Mouse (Mus musculus) limb, embryonic 11.5 days (tissue): ENCODE measurements around the gene Prrg4. TPM values are rescaled to one million over a fixed set of nuclear protein-coding genes. Genes with fewer than 3 reads are reported as not detected.
"Not testable (repeated sequence)": the region's sequence is repeated elsewhere in the genome, so short reads cannot be mapped to it uniquely, and the experiment has no call there.

Source experiments
- ATAC-seq: fragments of 200-750 bp; cut with Nextera tagmentation; 2 replicates; pipeline ENCODE4 v1.8.0; 2017; ENCODE audit warnings: low read depth; ENCODE audit not compliant: insufficient number of reproducible peaks, low FRiP score, low TSS enrichment
- DNase-seq: peaks from one replicate; pipeline ENCODE4 v3.0.0-alpha.2; 2015; ENCODE audit warnings: low spot score
- H3K27ac ChIP-seq: fragments of 300-500 bp; sonication (generic); replicated peaks from 2 replicates; pipeline ENCODE4 v1.5.1; 2014; ENCODE audit warnings: low read depth, mild to moderate bottlenecking, low read length
- H3K27me3 ChIP-seq: fragments of 300-500 bp; sonication (generic); 2 replicates; pipeline ENCODE4 v1.6.1; 2014; ENCODE audit warnings: mild to moderate bottlenecking, low read length, mixed read lengths; ENCODE audit not compliant: control insufficient read depth, insufficient read depth
- H3K36me3 ChIP-seq: fragments of 300-500 bp; sonication (generic); 2 replicates; pipeline ENCODE4 v1.6.1; 2014; ENCODE audit warnings: mild to moderate bottlenecking, low read length, moderate library complexity, mixed read lengths; ENCODE audit not compliant: control insufficient read depth, insufficient read depth
- H3K4me1 ChIP-seq: fragments of 300-500 bp; sonication (generic); 2 replicates; pipeline ENCODE4 v1.6.1; 2014; ENCODE audit warnings: low read length, mixed read lengths; ENCODE audit not compliant: control insufficient read depth, insufficient read depth
- H3K4me2 ChIP-seq: fragments of 300-500 bp; sonication (generic); 2 replicates; pipeline ENCODE4 v1.6.1; 2014; ENCODE audit warnings: low read depth, mild to moderate bottlenecking, moderate library complexity; ENCODE audit not compliant: severe bottlenecking
- H3K4me3 ChIP-seq: fragments of 300-500 bp; sonication (generic); 2 replicates; pipeline ENCODE4 v1.5.1; 2014; ENCODE audit warnings: low read depth, low read length
- H3K9ac ChIP-seq: fragments of 300-500 bp; sonication (generic); 2 replicates; pipeline ENCODE4 v1.6.1; 2014; ENCODE audit warnings: mild to moderate bottlenecking, low read length
- H3K9me3 ChIP-seq: fragments of 300-500 bp; sonication (generic); 2 replicates; pipeline ENCODE4 v1.6.1; 2016; ENCODE audit warnings: low read length; ENCODE audit not compliant: control insufficient read depth
- WGBS: fragments of 180-500 bp; shearing (Covaris S2); extraction: QIAGEN DNeasy Blood & Tissue Kit; methylation state at CpG from one replicate; pipeline ENCODE4 v1.1.7; 2014; 5-methylcytosine and 5-hydroxymethylcytosine counted together
- polyA plus RNA-seq: library from polyadenylated mRNA; unstranded; fragments of >200 nt; fragmentation: Nextera tagmentation; extraction: Ambion mirVana; gene quantifications from 2 replicates; pipeline ENCODE4 v1.2.1, GENCODE M21; 2014

The Prrg4 gene
- polyA plus RNA-seq, 1 experiment from 2014 or later = 0.96 TPM

DNA sequence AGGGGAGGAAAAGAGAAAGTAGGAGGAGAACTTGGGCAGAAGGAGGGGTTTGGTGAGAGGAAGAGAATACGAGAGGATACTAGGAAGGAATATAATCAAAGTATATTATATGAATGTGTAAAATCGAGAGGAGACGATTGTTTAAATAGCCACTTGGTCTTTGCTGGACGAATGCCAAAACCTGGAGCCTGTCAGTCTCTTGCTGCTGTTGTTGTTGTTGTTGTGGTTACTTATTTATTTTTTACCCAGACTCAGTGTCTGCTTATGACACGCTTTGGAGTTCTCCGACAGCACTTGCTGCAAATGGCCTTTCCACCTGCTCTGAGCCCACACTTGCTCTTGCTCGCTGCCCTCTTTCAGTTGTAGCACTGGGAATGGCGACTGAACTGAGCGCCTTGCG, 10.8 kb upstream of the Prrg4 start:
- Histone ChIP-seq H3K4me1 (no peaks in the 10 kb centered on the region), H3K36me3 (no peaks in the 10 kb centered on the region), H3K9me3 (no peaks in the 10 kb centered on the region), H3K9ac (no peak overlapping the region), H3K4me3 (no peak overlapping the region), H3K4me2 (no peak overlapping the region), H3K27ac (no peak overlapping the region), H3K27me3 (no peaks in the 10 kb centered on the region)
- ATAC-seq (no peak), DNase-seq (no peak)
- 89% methylated on average over 10 of the region's 10 CpGs for WGBS

DNA sequence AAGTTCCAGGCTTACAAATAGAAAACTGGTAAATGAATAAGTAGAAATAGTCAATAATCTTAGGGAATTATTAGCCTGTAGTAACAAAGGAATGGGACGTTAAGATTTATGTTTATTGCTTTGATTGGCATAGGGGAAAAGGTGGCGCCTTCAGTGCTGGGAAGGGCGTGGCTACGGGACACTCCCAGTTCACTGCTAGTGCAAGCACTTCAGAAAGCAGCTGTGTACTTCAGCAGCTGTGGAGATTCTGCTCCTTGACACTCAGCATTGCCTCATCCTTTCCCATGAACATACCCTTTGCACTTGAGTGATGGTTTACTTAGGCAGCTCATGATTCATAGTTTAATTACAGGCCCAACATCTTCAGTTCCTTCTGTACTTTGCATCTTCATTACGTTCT, 9.4 kb upstream of the Prrg4 start:
- H3K36me3 ChIP-seq = no peaks in the 10 kb centered on the region
- 76% methylated on average over 5 of the region's 5 CpGs for WGBS
- no peak overlapping the region for H3K4me3 ChIP-seq
- no peaks in the 10 kb centered on the region for H3K9me3 ChIP-seq
- H3K4me1 ChIP-seq = no peaks in the 10 kb centered on the region
- DNase-seq (no peak), ATAC-seq (no peak)
- H3K27me3 ChIP-seq = no peaks in the 10 kb centered on the region
- no peak overlapping the region for H3K4me2 ChIP-seq
- H3K27ac ChIP-seq = no peak overlapping the region
- H3K9ac ChIP-seq = no peak overlapping the region

DNA sequence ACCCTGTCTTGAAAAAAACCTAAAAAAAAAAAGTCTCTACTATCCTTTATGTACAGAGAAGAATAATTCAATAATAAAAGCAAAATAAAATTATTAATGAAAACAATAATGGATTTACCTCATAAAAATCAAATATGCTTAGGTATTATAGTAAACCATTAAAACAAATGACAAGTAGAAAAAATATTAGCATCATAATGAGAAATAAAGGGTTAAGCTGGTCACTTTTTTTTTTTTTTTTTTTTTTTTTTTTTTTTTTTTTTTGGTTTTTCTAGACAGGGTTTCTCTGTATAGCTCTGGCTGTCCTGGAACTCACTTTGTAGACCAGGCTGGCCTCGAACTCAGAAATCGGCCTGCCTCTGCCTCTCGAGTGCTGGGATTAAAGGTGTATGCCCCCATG, 8.4 kb upstream of the Prrg4 start:
- not testable (repeated sequence) for H3K27me3 ChIP-seq, H3K36me3 ChIP-seq, H3K27ac ChIP-seq, H3K9me3 ChIP-seq, H3K4me1 ChIP-seq, H3K4me2 ChIP-seq, H3K9ac ChIP-seq, ATAC-seq, DNase-seq, H3K4me3 ChIP-seq
- 90% methylated on average over 3 of the region's 3 CpGs for WGBS

DNA sequence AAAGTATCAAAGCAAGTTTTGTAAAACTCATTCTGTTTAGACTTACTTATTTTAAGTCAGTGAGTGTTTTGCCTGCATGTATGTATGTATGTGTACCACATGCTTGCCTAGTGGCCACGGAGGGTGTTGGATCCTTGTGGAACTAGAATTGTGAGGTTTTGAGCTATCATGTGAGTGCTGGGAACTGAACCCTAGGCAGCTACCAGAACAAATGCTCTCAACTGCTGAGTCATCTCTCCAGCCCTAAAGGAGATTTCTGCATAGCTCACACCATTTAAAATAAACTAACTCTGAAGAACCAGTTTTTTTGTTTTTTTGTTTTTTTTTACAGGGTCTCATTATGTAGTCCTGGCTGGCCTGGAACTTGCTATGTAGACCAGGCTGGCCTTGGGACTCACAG, 6.5 kb upstream of the Prrg4 start:
- H3K4me2 ChIP-seq = no peak overlapping the region
- no peak overlapping the region for H3K9ac ChIP-seq
- no peak for ATAC-seq

DNA sequence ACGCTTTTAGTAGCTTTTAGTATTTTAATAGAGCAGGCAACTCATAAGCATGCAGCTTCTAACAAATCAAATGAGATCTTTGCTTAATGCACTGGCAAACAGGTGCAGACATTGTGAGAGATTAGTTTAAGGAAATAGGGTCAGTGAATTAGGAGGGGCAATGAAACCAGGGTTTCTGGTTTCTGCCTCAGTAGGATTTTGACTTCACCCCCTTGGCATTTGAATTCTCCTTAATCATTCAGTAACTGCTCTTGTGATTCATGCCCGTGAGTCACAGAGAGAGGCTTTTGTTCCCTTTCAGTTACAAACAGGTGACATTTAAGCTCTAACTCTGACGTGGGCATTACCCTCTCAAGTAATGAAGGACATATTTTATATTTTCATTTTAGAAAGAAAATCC, 6.1 kb upstream of the Prrg4 start:
- no peaks in the 10 kb centered on the region for H3K36me3 ChIP-seq
- H3K4me2 ChIP-seq = no peak overlapping the region
- ATAC-seq (no peak), DNase-seq (no peak)
- 36% methylated on average over 3 of the region's 3 CpGs for WGBS
- H3K27ac ChIP-seq = no peak overlapping the region
- no peaks in the 10 kb centered on the region for H3K4me1 ChIP-seq
- peaks cover 1% of the 10 kb centered on the region; the same call in 1 of the 2 replicates for H3K27me3 ChIP-seq
- H3K4me3 ChIP-seq = no peak overlapping the region
- H3K9ac ChIP-seq = no peak overlapping the region
- H3K9me3 ChIP-seq = no peaks in the 10 kb centered on the region

More for the DNA sequence above, 6.5 kb upstream of the Prrg4 start:
- Histone ChIP-seq H3K9me3 (no peaks in the 10 kb centered on the region), H3K36me3 (no peaks in the 10 kb centered on the region), H3K4me3 (no peak overlapping the region), H3K4me1 (no peaks in the 10 kb centered on the region), H3K27me3 (no peaks in the 10 kb centered on the region), H3K27ac (no peak overlapping the region)
- WGBS = 42% methylated on average over 1 of the region's 1 CpGs
- no peak for DNase-seq

DNA sequence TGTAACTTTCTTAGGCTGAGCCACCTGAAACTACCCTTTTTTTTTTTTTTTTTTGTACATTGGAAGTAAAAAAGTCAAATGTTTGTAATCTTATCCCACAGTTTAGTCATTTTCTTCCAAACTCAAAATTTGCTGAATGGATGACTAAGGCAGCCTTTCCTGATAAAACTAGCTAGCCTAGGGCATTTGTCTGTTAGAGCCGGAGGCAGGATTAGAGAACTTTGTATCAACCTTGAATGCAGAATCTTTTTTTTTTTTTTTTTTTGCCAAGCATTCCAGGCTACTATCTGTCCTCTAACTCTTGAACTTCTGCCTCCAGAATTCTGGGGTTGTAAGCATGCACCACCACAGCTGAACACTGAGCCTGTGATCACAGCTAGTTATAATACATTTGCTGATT, 5.2 kb upstream of the Prrg4 start:
- Histone ChIP-seq H3K9me3 (no peaks in the 10 kb centered on the region), H3K36me3 (no peaks in the 10 kb centered on the region), H3K27ac (no peak overlapping the region), H3K9ac (no peak overlapping the region), H3K27me3 (peaks cover 3% of the 10 kb centered on the region; the same call in 1 of the 2 replicates), H3K4me3 (no peak overlapping the region), H3K4me2 (no peak overlapping the region), H3K4me1 (no peaks in the 10 kb centered on the region)
- 95% methylated on average over 1 of the region's 1 CpGs for WGBS
- DNase-seq (no peak), ATAC-seq (no peak)

DNA sequence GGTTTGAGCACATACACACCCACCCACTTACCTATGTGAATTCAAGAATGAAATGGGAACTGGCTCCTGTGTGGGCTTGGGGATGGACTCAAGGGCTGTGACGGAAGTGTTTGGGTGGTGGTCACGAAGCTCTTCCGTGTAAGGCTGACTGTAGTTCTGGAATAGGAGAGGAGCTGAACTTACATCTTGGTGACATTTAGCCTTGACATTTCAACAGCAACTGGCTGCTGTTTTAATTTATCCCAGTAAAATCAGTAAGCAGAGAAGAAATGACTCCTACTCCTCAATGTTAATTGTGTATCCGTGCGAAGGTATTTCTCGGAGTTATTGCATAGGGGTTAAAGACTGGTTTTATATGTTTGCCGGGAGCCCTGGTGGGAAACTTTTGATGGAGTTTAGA, 2.9 kb upstream of the Prrg4 start:
- Histone ChIP-seq H3K36me3 (no peaks in the 10 kb centered on the region), H3K9me3 (no peaks in the 10 kb centered on the region), H3K27ac (no peak overlapping the region), H3K4me2 (no peak overlapping the region), H3K9ac (no peak overlapping the region), H3K27me3 (peaks cover 8% of the 10 kb centered on the region; the same call in 1 of the 2 replicates), H3K4me1 (no peaks in the 10 kb centered on the region), H3K4me3 (no peak overlapping the region)
- DNase-seq = no peak
- no peak for ATAC-seq
- WGBS = 90% methylated on average over 7 of the region's 7 CpGs

DNA sequence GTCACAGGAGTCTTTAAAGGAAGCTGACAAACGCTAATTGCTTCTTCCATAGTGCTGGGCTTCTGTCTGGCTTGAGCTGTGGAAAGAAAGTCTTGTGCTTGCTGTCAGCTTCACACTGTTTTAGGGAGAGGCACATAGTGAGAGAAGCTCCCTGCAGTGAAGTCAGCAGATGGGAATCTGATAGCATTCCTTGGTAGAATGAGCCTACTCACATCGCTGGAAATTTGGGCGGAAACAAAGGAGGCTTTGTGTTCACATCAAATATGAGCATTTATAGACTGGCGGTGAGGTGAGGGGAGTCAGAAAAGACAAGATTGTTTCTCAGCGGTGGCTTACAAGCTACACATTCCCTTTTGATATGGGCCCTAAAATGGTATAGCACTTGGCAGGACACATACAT, 2.0 kb upstream of the Prrg4 start:
- 0 out of 2 replicates have a peak, but pooled peaks cover under 1% of the 10 kb centered on the region for H3K4me1 ChIP-seq
- H3K9ac ChIP-seq = no peak overlapping the region
- 52% methylated on average over 5 of the region's 5 CpGs for whole genome bisulfite sequencing
- DNase-seq (no peak), ATAC-seq (no peak)
- H3K4me2 ChIP-seq = no peak overlapping the region
- H3K27me3 ChIP-seq = peaks cover 8% of the 10 kb centered on the region; the same call in 1 of the 2 replicates
- no peaks in the 10 kb centered on the region for H3K36me3 ChIP-seq
- H3K9me3 ChIP-seq = no peaks in the 10 kb centered on the region
- no peak overlapping the region for H3K27ac ChIP-seq
- no peak overlapping the region for H3K4me3 ChIP-seq

DNA sequence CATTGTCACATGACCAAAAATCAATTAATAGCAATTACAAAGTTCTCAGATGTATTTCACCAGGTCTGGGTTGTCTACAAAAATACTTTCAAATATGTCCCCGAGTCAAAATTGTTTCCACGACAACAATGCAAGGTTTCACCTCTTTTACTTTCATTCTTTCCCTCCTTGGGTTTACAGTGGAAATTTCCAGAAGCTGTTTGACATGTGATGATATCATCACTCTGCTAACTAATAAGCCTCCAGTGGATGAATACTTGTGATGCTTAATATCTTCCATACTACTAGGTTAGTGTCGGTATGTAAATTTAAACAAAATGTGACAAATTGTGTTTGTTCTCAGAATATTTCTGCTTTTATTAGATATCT, 299 bp upstream of the Prrg4 start:
- no peaks in the 10 kb centered on the region for H3K36me3 ChIP-seq
- H3K4me3 ChIP-seq = peak overlapping the region; percentile 52
- H3K27me3 ChIP-seq = peaks cover 8% of the 10 kb centered on the region; the same call in 1 of the 2 replicates
- 0 out of 2 replicates have a peak, but pooled peaks have one; percentile 1 for ATAC-seq
- H3K9ac ChIP-seq = no peak overlapping the region; the same call in 1 of the 2 replicates
- DNase-seq = no peak
- no peak overlapping the region for H3K27ac ChIP-seq
- H3K4me2 ChIP-seq = peak overlapping the region; percentile 94
- no peaks in the 10 kb centered on the region for H3K9me3 ChIP-seq
- 76% methylated on average over 3 of the region's 3 CpGs for WGBS
- H3K4me1 ChIP-seq = 0 out of 2 replicates have a peak, but pooled peaks cover 3% of the 10 kb centered on the region
